Mouse (Mus musculus): Measurements from ENCODE around the gene Tlx2.

- no peak for TF ChIP-seq CTCF (IDR thresholded peaks at IDR 0.05; ENCODE audit: control insufficient read depth, insufficient read depth, insufficient read length)
- TF ChIP-seq FOSL1 (IDR thresholded peaks at IDR 0.05; ENCODE audit: insufficient read depth, low read length, poor library complexity, severe bottlenecking) = no peak
- TF ChIP-seq CEBPB (IDR thresholded peaks at IDR 0.05; ENCODE audit: low read depth) = no peak
- no peak for TF ChIP-seq MAX (IDR thresholded peaks at IDR 0.05)
- TF ChIP-seq MYOG (IDR thresholded peaks at IDR 0.05; ENCODE audit: control insufficient read depth, extremely low read depth, insufficient read length) = no peak
- TF ChIP-seq USF1 (IDR thresholded peaks at IDR 0.05; ENCODE audit: low read depth) = no peak
- TF ChIP-seq MYOD1 (IDR thresholded peaks at IDR 0.05; ENCODE audit: control insufficient read depth, insufficient read length, low read depth) = no peak
Observed at GRCm38 (mm10) chr6:83020121-83020520, 50.0 kb downstream of the Tlx2 start.

Data from C2C12 (cell line).